Mouse (Mus musculus) heart, postnatal 0 days (tissue): ENCODE measurements around the gene Slc22a5. TPM values are rescaled to one million over a fixed set of nuclear protein-coding genes. Genes with fewer than 3 reads are reported as not detected.

ENCODE experiments used
- ATAC-seq: fragments of 200-750 bp; cut with Nextera tagmentation; 2 replicates; pipeline ENCODE4 v1.8.0; 2017; ENCODE audit warnings: low read depth, moderate number of reproducible peaks, moderate library complexity; ENCODE audit not compliant: insufficient read depth
- DNase-seq: peaks from one replicate; pipeline ENCODE4 v3.0.0-alpha.2; 2016; ENCODE audit warnings: low spot score
- H3K27ac ChIP-seq: fragments of 300-500 bp; sonication (generic); 2 replicates; pipeline ENCODE4 v1.5.1; 2014; ENCODE audit warnings: low read depth, mild to moderate bottlenecking
- H3K27me3 ChIP-seq: fragments of 300-500 bp; sonication (generic); 2 replicates; pipeline ENCODE4 v1.6.1; 2014; ENCODE audit warnings: low read length, mixed read lengths; ENCODE audit not compliant: control insufficient read depth, insufficient read depth
- H3K36me3 ChIP-seq: fragments of 300-500 bp; sonication (generic); replicated peaks from 2 replicates; pipeline ENCODE4 v1.6.1; 2014; ENCODE audit warnings: low read length, mixed read lengths; ENCODE audit not compliant: control insufficient read depth, insufficient read depth
- H3K4me1 ChIP-seq: fragments of 300-500 bp; sonication (generic); 2 replicates; pipeline ENCODE4 v1.6.1; 2014; ENCODE audit warnings: antibody characterized with exemption; ENCODE audit not compliant: control insufficient read depth, insufficient read depth
- H3K4me2 ChIP-seq: fragments of 300-500 bp; sonication (generic); 2 replicates; pipeline ENCODE4 v1.6.1; 2014; ENCODE audit warnings: low read depth, mild to moderate bottlenecking, low read length, moderate library complexity
- H3K4me3 ChIP-seq: fragments of 300-500 bp; sonication (generic); 2 replicates; pipeline ENCODE4 v1.5.1; 2014; ENCODE audit warnings: low read depth, low read length
- H3K9ac ChIP-seq: fragments of 300-500 bp; sonication (generic); replicated peaks from 2 replicates; pipeline ENCODE4 v1.6.1; 2014; ENCODE audit warnings: low read depth, low read length, mixed read lengths
- H3K9me3 ChIP-seq: fragments of 300-500 bp; sonication (generic); replicated peaks from 2 replicates; pipeline ENCODE4 v1.6.1; 2016; ENCODE audit warnings: low read length; ENCODE audit not compliant: control insufficient read depth
- CTCF ChIP-seq: IDR thresholded peaks from 2 replicates; pipeline ENCODE4 v1.5.1; 2016; ENCODE audit warnings: antibody characterized with exemption, control low read depth, low read depth
- EP300 ChIP-seq: IDR thresholded peaks from 2 replicates; pipeline ENCODE4 v1.6.1; 2016; ENCODE audit warnings: antibody characterized with exemption, low read depth
- WGBS: fragments of 180-500 bp; shearing (Covaris S2); extraction: QIAGEN DNeasy Blood & Tissue Kit; methylation state at CpG from one replicate; pipeline ENCODE4 v1.1.7; 2014; 5-methylcytosine and 5-hydroxymethylcytosine counted together
- polyA plus RNA-seq: library from polyadenylated mRNA; unstranded; fragments of >200 nt; fragmentation: Nextera tagmentation; extraction: Ambion mirVana; gene quantifications from 2 replicates; pipeline ENCODE4 v1.2.1, GENCODE M21; 2015
- total RNA-seq: library from RNA; depleted of rRNA; stranded (reverse); fragments of >200 nt; gene quantifications from 2 replicates; pipeline ENCODE4 v1.2.3, GENCODE M21; 2014; ENCODE audit warnings: low replicate concordance

Gene Slc22a5
- total and polyA plus RNA-seq, 2 experiments from 2014 or later = 14.5 to 15.6 TPM

DNA sequence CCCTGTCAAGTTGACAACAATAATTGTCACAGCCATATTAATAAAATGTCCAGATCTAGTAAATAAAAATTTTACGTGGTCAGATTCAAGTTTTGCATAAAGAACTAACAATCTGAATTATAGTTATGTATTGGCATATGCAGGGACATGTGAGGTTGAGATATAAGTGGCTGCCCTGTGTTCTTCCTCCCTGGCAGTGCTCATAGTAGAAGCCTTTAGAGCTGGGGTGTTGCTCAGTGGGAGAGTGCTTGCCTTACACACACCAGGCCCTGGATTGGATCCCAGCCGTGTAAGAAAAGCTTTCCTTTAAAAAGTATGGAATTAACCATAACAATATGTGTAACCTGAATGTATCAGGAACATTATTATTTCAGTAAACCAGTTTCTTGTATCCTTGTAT, 2.0 kb upstream of the Slc22a5 start:
- no peak overlapping the region for H3K4me2 ChIP-seq
- H3K27me3 ChIP-seq = no peaks in the 10 kb centered on the region
- DNase-seq = no peak
- TF ChIP-seq EP300 (no peak), CTCF (no peak)
- no peak overlapping the region for H3K9ac ChIP-seq
- H3K36me3 ChIP-seq = no peaks in the 10 kb centered on the region
- 62% methylated on average over 2 of the region's 2 CpGs for WGBS
- no peak overlapping the region for H3K4me3 ChIP-seq
- no peak for ATAC-seq
- no peak overlapping the region for H3K27ac ChIP-seq
- H3K9me3 ChIP-seq = no peaks in the 10 kb centered on the region
- peaks cover 28% of the 10 kb centered on the region for H3K4me1 ChIP-seq

DNA sequence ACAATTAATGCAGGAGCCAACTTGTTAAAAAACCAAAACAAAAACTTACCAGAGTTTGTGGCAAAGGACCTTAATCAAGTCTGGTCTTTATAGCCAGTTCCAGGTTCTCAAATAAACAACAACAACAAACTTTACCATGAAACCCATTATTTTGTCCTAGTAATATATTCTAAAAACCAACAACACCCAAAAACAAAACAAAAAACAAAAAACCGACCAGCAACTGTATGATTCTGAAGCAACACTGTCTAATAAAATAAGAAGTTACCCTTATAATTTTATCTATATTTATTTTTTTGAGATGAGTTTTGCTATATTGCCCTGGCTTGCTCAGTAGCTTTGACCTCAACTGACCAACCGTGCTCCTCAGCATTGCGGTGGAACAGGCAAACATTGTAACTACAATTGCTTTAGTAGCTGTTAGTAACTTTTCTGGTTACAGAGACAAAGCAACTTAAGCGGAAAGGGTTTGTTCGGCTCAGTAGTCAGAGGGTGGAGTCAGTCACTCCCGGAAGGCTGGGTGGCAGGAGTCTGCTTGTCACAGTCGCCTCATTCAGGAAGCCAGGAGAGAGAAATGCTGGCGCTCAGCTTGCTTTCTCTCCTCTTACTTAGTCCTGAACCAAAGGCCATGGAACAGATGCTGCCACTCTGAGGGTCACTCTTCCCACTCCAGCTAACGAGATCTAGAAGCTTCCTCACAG, 1.4 kb upstream of the Slc22a5 start:
- Histone ChIP-seq H3K4me2 (no peak overlapping the region), H3K9me3 (no peaks in the 10 kb centered on the region), H3K4me1 (peaks cover 29% of the 10 kb centered on the region), H3K9ac (no peak overlapping the region), H3K27ac (peak overlapping the region; percentile 54), H3K27me3 (no peaks in the 10 kb centered on the region), H3K36me3 (no peaks in the 10 kb centered on the region), H3K4me3 (no peak overlapping the region)
- 41% methylated on average over 9 of the region's 9 CpGs for WGBS
- ATAC-seq = no peak
- TF ChIP-seq CTCF (no peak), EP300 (no peak)
- DNase-seq = peak; percentile 42

DNA sequence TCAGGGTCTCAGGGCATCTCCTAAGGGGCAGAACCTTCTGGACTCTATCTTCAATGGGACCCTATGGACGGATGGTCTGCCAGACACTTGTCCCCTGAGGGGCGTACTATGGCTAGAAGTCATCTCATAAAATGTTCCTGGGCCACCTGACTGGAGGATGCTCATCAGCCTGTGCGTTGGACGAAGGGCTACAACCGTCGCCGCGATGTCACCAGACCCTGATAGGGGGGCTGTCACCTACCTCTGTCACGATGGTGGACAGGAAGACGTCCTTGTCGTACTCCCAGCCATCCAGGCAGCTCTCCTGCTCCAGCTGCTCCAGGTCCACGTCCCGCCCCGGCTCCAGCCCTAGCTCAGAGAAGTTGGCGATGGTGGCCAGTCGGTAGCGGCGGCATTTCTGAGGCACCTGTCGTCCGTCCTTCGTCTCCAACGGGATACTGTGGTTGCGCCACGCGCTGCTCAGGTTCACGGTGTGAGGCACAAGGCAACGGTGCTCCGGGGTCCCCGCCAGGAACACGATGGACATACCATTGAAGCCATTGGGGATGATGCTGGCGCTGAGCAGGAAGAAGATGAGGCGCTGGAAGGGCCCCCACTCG, 455 bp downstream of the Slc22a5 start:
- H3K4me3 ChIP-seq = peak overlapping the region; percentile 61
- H3K9me3 ChIP-seq = no peaks in the 10 kb centered on the region
- ATAC-seq = no peak; the same call in 1 of the 2 replicates
- no peaks in the 10 kb centered on the region for H3K27me3 ChIP-seq
- peak overlapping the region; percentile 66 for H3K9ac ChIP-seq
- WGBS = 2% methylated on average over 33 of the region's 33 CpGs
- H3K27ac ChIP-seq = peak overlapping the region; percentile 75
- TF ChIP-seq EP300 (no peak), CTCF (no peak)
- no peak for DNase-seq
- H3K4me1 ChIP-seq = peaks cover 29% of the 10 kb centered on the region
- peak overlapping the region; percentile 82 for H3K4me2 ChIP-seq
- H3K36me3 ChIP-seq = no peaks in the 10 kb centered on the region

DNA sequence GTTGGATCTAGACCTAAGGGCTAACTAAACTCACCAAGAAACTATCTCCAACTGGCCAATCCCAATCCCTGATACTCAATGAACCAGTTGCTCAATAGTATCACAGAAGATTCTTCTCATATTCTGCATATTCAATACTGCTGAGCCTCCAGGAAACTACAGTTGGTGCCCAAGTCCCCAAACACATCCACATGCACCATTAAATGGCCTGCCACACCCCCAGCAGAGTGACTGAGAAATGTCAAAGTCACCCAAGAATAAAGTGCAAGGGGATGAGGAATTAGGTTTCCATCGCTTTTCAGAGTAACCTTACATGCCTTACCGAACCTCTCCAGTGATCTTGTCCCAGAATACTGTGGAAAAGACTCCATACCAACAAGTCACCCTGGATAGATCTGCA, 1.2 kb downstream of the Slc22a5 start:
- WGBS = 81% methylated on average over 2 of the region's 2 CpGs
- Histone ChIP-seq H3K9ac (no peak overlapping the region), H3K4me1 (peaks cover 29% of the 10 kb centered on the region), H3K27ac (no peak overlapping the region), H3K4me2 (peak overlapping the region; percentile 82), H3K27me3 (no peaks in the 10 kb centered on the region), H3K4me3 (peak overlapping the region; percentile 61; the same call in 1 of the 2 replicates), H3K36me3 (no peaks in the 10 kb centered on the region), H3K9me3 (no peaks in the 10 kb centered on the region)
- TF ChIP-seq EP300 (no peak), CTCF (no peak)
- ATAC-seq (no peak), DNase-seq (no peak)

DNA sequence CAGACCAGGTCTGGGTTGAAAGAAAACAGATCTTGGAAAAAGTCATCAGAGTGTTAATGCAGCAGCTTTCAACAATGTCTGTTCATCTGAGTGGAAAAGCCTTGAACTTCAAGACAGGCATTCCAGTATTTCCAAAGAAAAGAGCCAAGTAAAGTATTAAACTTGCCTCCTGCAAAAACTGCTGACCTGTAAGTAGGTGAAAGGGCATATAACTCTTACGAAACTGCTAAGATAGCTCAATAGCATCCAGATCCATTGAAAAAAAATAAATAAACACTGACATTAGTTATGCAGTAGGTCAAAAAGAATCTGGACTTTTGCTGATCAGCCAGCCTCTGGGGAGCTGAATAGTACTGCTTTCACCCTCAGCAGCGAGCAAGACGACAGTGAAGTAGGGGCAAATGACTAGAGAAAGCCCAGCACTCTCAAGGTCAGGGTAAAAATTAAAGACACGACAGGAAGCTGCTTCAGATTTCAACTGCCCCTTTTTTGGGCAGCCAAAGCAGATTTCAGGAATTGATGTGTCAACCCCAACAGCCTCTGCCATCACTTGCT, 2.3 kb downstream of the Slc22a5 start:
- 42% methylated on average over 4 of the region's 4 CpGs for WGBS

More for the DNA sequence above, 2.3 kb downstream of the Slc22a5 start:
- Histone ChIP-seq H3K9ac (no peak overlapping the region), H3K27me3 (no peaks in the 10 kb centered on the region), H3K4me1 (peaks cover 29% of the 10 kb centered on the region), H3K36me3 (no peaks in the 10 kb centered on the region), H3K4me3 (no peak overlapping the region), H3K9me3 (no peaks in the 10 kb centered on the region), H3K4me2 (peak overlapping the region; percentile 17; the same call in 1 of the 2 replicates), H3K27ac (no peak overlapping the region)
- no peak for DNase-seq
- TF ChIP-seq EP300 (no peak), CTCF (no peak)
- no peak for ATAC-seq
